Mouse (Mus musculus) CH12.LX (cell line): ENCODE measurements around the gene Pcbp2. TPM values are rescaled to one million over a fixed set of nuclear protein-coding genes. Genes with fewer than 3 reads are reported as not detected.

ENCODE experiments used
- DNase-seq: peaks from one replicate; pipeline ENCODE4 v3.0.0-alpha.2; 2013; ENCODE audit errors: extremely low read depth
- H3K27ac ChIP-seq: 2 replicates; pipeline ENCODE4 v1.5.1; 2012; ENCODE audit warnings: low read depth, mild to moderate bottlenecking, control low read depth, moderate library complexity; ENCODE audit not compliant: insufficient read depth
- H3K27me3 ChIP-seq: replicated peaks from 2 replicates; pipeline ENCODE3; 2012; ENCODE audit warnings: inconsistent platforms
- H3K36me3 ChIP-seq, 2 experiments: replicated peaks in 1 of 2; 2 replicates each; pipeline versions ENCODE3 to v1.6.1; 2012; ENCODE audit warnings: inconsistent platforms in 1 of 2, low read length in 1 of 2, mild to moderate bottlenecking in 1 of 2, mixed read lengths in 1 of 2, moderate library complexity in 1 of 2; ENCODE audit not compliant: control insufficient read depth in 1 of 2, insufficient read depth in 1 of 2
- H3K4me1 ChIP-seq, 2 experiments: 2 replicates each; pipeline ENCODE4 v1.6.1; 2012; ENCODE audit warnings: inconsistent platforms in 1 of 2, moderate library complexity in 1 of 2; ENCODE audit not compliant: insufficient read depth in 2 of 2, control insufficient read depth in 1 of 2
- H3K4me2 ChIP-seq: 2 replicates; pipeline ENCODE4 v1.6.1; 2012; ENCODE audit warnings: low read depth, mild to moderate bottlenecking, control low read depth; ENCODE audit not compliant: poor library complexity, insufficient read depth, severe bottlenecking
- H3K4me3 ChIP-seq, 3 experiments: fragments of 150-350 bp in 1 of 3; sonication (generic) in 1 of 3; replicated peaks in 1 of 3; 2 replicates each; pipeline versions ENCODE3 to v1.5.1; 2011 to 2012; ENCODE audit warnings: low read depth in 2 of 3, low read length in 2 of 3, mild to moderate bottlenecking in 2 of 3, moderate library complexity in 2 of 3, control low read depth in 1 of 3, improper control_type of control experiment in 1 of 3, inconsistent platforms in 1 of 3, mixed read lengths in 1 of 3; ENCODE audit not compliant: poor library complexity in 1 of 3
- H3K79me2 ChIP-seq: replicated peaks from 2 replicates; pipeline ENCODE4 v1.6.1; 2012; ENCODE audit warnings: mild to moderate bottlenecking, moderate library complexity; ENCODE audit not compliant: control insufficient read depth, poor library complexity, insufficient read depth, severe bottlenecking; ENCODE audit errors: extremely low read depth
- H3K9ac ChIP-seq: 2 replicates; pipeline ENCODE4 v1.6.1; 2012; ENCODE audit warnings: low read depth, mild to moderate bottlenecking, control low read depth, moderate library complexity; ENCODE audit not compliant: insufficient read depth
- H3K9me3 ChIP-seq: replicated peaks from 2 replicates; pipeline ENCODE3; 2012; ENCODE audit warnings: low read length, inconsistent platforms, mixed read lengths
- CHD1 ChIP-seq: IDR thresholded peaks from 2 replicates; pipeline ENCODE4 v1.6.1; 2012; ENCODE audit warnings: low read depth, low read length, improper control_type of control experiment, inconsistent platforms
- ELF1 ChIP-seq: IDR thresholded peaks from 2 replicates; pipeline ENCODE4 v1.6.1; 2014; ENCODE audit warnings: low read depth, mild to moderate bottlenecking, inconsistent platforms, low read length, improper control_type of control experiment
- ETS1 ChIP-seq: conservative IDR thresholded peaks from 2 replicates; pipeline ENCODE4 v1.6.1; 2012; ENCODE audit warnings: low read depth, mild to moderate bottlenecking, inconsistent platforms, low read length, improper control_type of control experiment, moderate library complexity
- GABPA ChIP-seq: IDR thresholded peaks from 2 replicates; pipeline ENCODE4 v1.6.1; 2012; ENCODE audit warnings: low read depth, low read length, improper control_type of control experiment, inconsistent platforms; ENCODE audit not compliant: insufficient replicate concordance
- HCFC1 ChIP-seq: IDR thresholded peaks from 2 replicates; pipeline ENCODE4 v1.6.1; 2012; ENCODE audit warnings: low read depth, mild to moderate bottlenecking, inconsistent platforms, low read length, improper control_type of control experiment
- KAT2A ChIP-seq: IDR thresholded peaks from 2 replicates; pipeline ENCODE4 v1.6.1; 2012; ENCODE audit warnings: low read length, improper control_type of control experiment, inconsistent platforms; ENCODE audit not compliant: insufficient replicate concordance
- MAX ChIP-seq: IDR thresholded peaks from 2 replicates; pipeline ENCODE4 v1.6.1; 2011; ENCODE audit warnings: low read length, improper control_type of control experiment
- MXI1 ChIP-seq: IDR thresholded peaks from 2 replicates; pipeline ENCODE4 v1.6.1; 2011; ENCODE audit warnings: mild to moderate bottlenecking, low read depth, low read length, improper control_type of control experiment
- MYC ChIP-seq: IDR thresholded peaks from 2 replicates; pipeline ENCODE4 v1.6.1; 2011; ENCODE audit warnings: low read depth, mild to moderate bottlenecking, improper control_type of control experiment, low read length
- POLR2AphosphoS2 ChIP-seq: IDR thresholded peaks from 2 replicates; pipeline ENCODE4 v1.6.1; 2011; ENCODE audit warnings: low read depth, low read length, improper control_type of control experiment
- RCOR1 ChIP-seq: conservative IDR thresholded peaks from 2 replicates; pipeline ENCODE4 v1.6.1; 2012; ENCODE audit warnings: low read depth, mild to moderate bottlenecking, inconsistent platforms, low read length, improper control_type of control experiment
- SIN3A ChIP-seq: IDR thresholded peaks from 2 replicates; pipeline ENCODE4 v1.6.1; 2012; ENCODE audit warnings: low read length, improper control_type of control experiment, inconsistent platforms
- SMC3 ChIP-seq: IDR thresholded peaks from 2 replicates; pipeline ENCODE4 v1.6.1; 2011; ENCODE audit warnings: low read depth, low read length, improper control_type of control experiment
- TCF12 ChIP-seq: IDR thresholded peaks from 2 replicates; pipeline ENCODE4 v1.6.1; 2014; ENCODE audit warnings: low read depth, mild to moderate bottlenecking, inconsistent platforms, low read length, improper control_type of control experiment
- USF1 ChIP-seq: IDR thresholded peaks from 2 replicates; pipeline ENCODE4 v1.6.1; 2014; ENCODE audit warnings: low read depth, mild to moderate bottlenecking, inconsistent platforms, low read length, improper control_type of control experiment
- USF2 ChIP-seq: conservative IDR thresholded peaks from 2 replicates; pipeline ENCODE4 v1.6.1; 2011; ENCODE audit warnings: low read depth, low read length, improper control_type of control experiment
- ZKSCAN1 ChIP-seq: IDR thresholded peaks from 2 replicates; pipeline ENCODE4 v1.6.1; 2012; ENCODE audit warnings: low read depth, inconsistent platforms, low read length, improper control_type of control experiment, borderline replicate concordance
- ZNF384 ChIP-seq: IDR thresholded peaks from 2 replicates; pipeline ENCODE4 v1.6.1; 2012; ENCODE audit warnings: low read depth, low read length, improper control_type of control experiment, inconsistent platforms
- dilution Hi-C: fragments of 300-500 bp; cut with MboI; formaldehyde crosslinking; loops from 2 replicates; pipeline ENCODE4 v1.14.3; 2020; ENCODE audit warnings: low sequenced_read_pairs; ENCODE audit not compliant: extremely low pct_unique_long_range_greater_than_20kb, extremely low pct_ligation_motif_present
- in situ Hi-C: fragments of 300-500 bp; cut with MboI; formaldehyde crosslinking; loops from 3 replicates; pipeline ENCODE4 v1.14.3; 2019; ENCODE audit warnings: low sequenced_read_pairs, low pct_ligation_motif_present, low pct_unique_long_range_greater_than_20kb, mixed read lengths
- polyA plus RNA-seq: library from polyadenylated mRNA; unstranded; fragments of >175 nt; gene quantifications from 2 replicates; pipeline ENCODE4 v1.2.1, GENCODE M21; 2012; ENCODE audit warnings: low read depth; ENCODE audit not compliant: insufficient read length
- total RNA-seq, 2 experiments: library from RNA; depleted of rRNA; stranded (reverse); fragments of 300-350 nt in 1 of 2; fragments of >200 nt in 1 of 2; gene quantifications; 2 replicates each; pipeline ENCODE4 v1.2.3; 2012 to 2014

The Pcbp2 gene
- total and polyA plus RNA-seq, 3 experiments, result 281 to 1,545 (median 379) TPM

GRCm38 (mm10) chr15:102544801-102545200, 74.5 kb downstream of the Pcbp2 start:
- no peak overlapping the region for H3K9ac ChIP-seq
- H3K27ac ChIP-seq, result no peak overlapping the region
- no peak for DNase-seq
- dilution Hi-C loops (no loop called here), in situ Hi-C loops (loop anchor here (10.0 kb wide), 1 partner anchor 120 kb away; no protein-coding TSS in a partner anchor)
- no peaks in the 10 kb centered on the region for H3K79me2 ChIP-seq
- H3K4me2 ChIP-seq, result no peak overlapping the region
- no peaks in the 10 kb centered on the region for H3K9me3 ChIP-seq
- no peak overlapping the region for H3K4me3 ChIP-seq
- H3K27me3 ChIP-seq, result no peaks in the 10 kb centered on the region
- H3K4me1 ChIP-seq, result no peaks in the 10 kb centered on the region
- no peak for TF ChIP-seq ZNF384
- peaks cover 49 to 74% of the 10 kb centered on the region in 2 experiments for H3K36me3 ChIP-seq

- Histone ChIP-seq H3K27ac (no peak overlapping the region), H3K27me3 (no peaks in the 10 kb centered on the region), H3K4me1 (no peaks in the 10 kb centered on the region), H3K9me3 (no peaks in the 10 kb centered on the region), H3K36me3 (peaks cover 38 to 65% of the 10 kb centered on the region in 2 experiments), H3K4me3 (no peak overlapping the region), H3K9ac (no peak overlapping the region), H3K4me2 (no peak overlapping the region), H3K79me2 (no peaks in the 10 kb centered on the region)
- dilution Hi-C loops (no loop called here), in situ Hi-C loops (loop anchor here (10.0 kb wide), 1 partner anchor 119 kb away; no protein-coding TSS in a partner anchor)
- no peak for DNase-seq
- TF ChIP-seq TCF12 (no peak), MYC (no peak), GABPA (no peak), POLR2AphosphoS2 (no peak), USF2 (no peak), ZNF384 (no peak), CHD1 (no peak), ZKSCAN1 (no peak), SMC3 (no peak), USF1 (no peak), MXI1 (no peak), ETS1 (no peak)
Measured at GRCm38 (mm10) chr15:102546246-102546645, 75.9 kb downstream of the Pcbp2 start.

- dilution Hi-C loops, result no loop called here
- no peak for TF ChIP-seq USF2
- TF ChIP-seq RCOR1, result no peak
- no peak for TF ChIP-seq KAT2A
- TF ChIP-seq ZNF384, result no peak
- no peak for TF ChIP-seq SIN3A
- no peak for TF ChIP-seq HCFC1
- TF ChIP-seq MAX, result no peak
- no peak for TF ChIP-seq ETS1
- no peak for TF ChIP-seq ELF1
- H3K9me3 ChIP-seq, result no peaks in the 10 kb centered on the region
- H3K4me2 ChIP-seq, result no peak overlapping the region
- H3K27ac ChIP-seq, result no peak overlapping the region
- H3K4me1 ChIP-seq, result no peaks in the 10 kb centered on the region
- peaks cover 40 to 66% of the 10 kb centered on the region in 2 experiments for H3K36me3 ChIP-seq
- H3K4me3 ChIP-seq, result no peak overlapping the region
- in situ Hi-C loops, result loop anchor here (10.0 kb wide), 1 partner anchor 118 kb away; no protein-coding TSS in a partner anchor
- no peaks in the 10 kb centered on the region for H3K79me2 ChIP-seq
- H3K9ac ChIP-seq, result no peak overlapping the region
- no peak for DNase-seq
- H3K27me3 ChIP-seq, result no peaks in the 10 kb centered on the region
Measured at GRCm38 (mm10) chr15:102546677-102547427, 76.5 kb downstream of the Pcbp2 start.
